Mouse (Mus musculus) left cerebral cortex, postnatal 25 days (tissue): ENCODE data around the gene Clca3a1. TPM values are rescaled to one million over a fixed set of nuclear protein-coding genes. Genes with fewer than 3 reads are reported as not detected.

Source experiments
- DNase-seq, 2 experiments: peaks; one replicate each; pipeline ENCODE4 v3.0.0; 2022; ENCODE audit warnings: low spot score in 2 of 2, mixed read lengths in 1 of 2
- intact Hi-C: fragments of 180-260 bp; cut with DNase I; formaldehyde crosslinking; loops from one replicate; pipeline ENCODE4 v1.15.1; 2025
- total RNA-seq, 2 experiments: library from RNA; stranded (reverse); gene quantifications; 2 replicates each; pipeline ENCODE4 v1.2.3; 2021

The Clca3a1 gene
- total RNA-seq, 2 experiments from 2014 or later: 0.18 to 0.28 TPM

DNA sequence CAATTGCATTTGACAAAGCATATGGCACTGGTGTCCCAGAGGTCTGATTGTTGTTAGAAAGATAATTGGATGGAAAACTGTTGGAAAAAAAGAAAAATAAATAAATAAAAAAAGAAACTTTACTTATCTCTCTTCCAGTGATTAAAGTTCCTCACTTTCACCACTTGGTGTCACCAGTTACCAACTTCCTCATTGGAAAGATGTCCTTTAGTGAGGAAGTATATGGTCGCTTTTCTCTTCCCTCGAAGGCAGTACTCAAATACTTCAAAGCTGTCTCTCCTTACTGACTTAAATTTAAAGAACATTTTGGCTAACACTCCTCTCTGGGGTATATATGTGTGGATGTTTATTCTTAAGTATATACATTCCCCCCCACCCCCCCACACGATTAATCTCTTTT lies 68.7 kb downstream of the Clca3a1 start:
- intact Hi-C loops: loop anchor here (2.0 to 5.0 kb wide), 3 partner anchors 29 to 440 kb away; partner anchors contain the start of gene Sh3glb1
- no peak for DNase-seq

DNA sequence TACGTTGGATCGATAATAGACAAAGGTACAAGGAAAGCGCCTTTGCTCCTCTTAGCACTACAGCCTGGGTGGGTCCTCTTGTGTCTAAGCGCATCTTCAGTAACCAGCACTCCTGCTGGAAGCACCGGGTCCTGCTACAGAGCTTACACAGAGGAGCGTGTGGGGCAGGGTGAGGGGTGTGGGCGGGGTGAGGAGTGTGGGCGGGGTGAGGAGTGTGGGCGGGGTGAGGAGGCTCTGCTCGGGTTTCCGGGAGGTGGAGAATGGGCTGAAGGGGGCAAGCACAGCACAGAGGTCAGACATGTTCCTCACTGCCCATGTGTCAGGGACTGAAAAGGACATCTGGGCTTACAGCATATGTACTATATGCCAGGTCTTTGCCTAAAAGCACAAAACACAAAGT lies 71.5 kb downstream of the Clca3a1 start:
- intact Hi-C loops: no loop called here

DNA sequence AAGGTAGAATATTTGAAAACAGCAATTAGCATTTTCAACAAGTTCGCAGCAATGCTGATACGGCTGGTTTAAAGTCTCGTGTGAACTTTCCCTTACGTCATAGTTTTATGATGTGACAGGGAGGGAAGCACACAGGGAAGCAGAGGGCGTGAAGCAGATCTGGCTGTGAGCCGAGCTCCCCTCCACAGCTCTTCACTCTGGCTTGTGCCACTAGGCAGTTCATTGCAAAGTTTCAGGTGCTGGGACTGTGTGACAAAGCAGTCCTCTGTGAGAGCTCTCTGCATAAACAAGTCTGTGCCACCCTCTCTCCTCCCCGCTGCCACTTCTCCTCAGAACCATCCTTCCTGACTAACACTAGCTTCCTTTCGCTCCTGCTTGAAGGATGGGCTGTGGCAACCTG lies 72.5 kb downstream of the Clca3a1 start:
- intact Hi-C loops: no loop called here
- no peak for DNase-seq

More for the DNA sequence above, 71.5 kb downstream of the Clca3a1 start:
- DNase-seq: no peak

DNA sequence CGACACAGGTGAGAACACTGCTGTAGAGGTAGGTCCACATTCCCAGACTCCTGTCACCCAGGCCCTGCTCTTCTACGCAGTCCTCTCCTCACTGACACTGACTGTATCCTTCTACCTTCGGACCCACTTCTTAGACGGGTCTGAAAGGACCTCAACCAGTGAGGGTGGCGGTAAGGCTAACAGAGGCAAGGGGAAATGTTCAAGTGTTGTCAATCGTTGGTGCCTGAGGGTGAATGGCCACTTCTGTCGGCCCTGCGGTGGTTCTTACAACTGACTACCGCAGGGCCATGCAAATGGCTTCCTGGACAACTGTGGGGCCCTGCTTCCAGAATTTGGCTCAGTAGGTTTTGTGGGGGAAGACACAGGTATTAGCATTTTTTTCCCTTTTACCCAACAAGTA lies 73.2 kb downstream of the Clca3a1 start:
- intact Hi-C loops: no loop called here

DNA sequence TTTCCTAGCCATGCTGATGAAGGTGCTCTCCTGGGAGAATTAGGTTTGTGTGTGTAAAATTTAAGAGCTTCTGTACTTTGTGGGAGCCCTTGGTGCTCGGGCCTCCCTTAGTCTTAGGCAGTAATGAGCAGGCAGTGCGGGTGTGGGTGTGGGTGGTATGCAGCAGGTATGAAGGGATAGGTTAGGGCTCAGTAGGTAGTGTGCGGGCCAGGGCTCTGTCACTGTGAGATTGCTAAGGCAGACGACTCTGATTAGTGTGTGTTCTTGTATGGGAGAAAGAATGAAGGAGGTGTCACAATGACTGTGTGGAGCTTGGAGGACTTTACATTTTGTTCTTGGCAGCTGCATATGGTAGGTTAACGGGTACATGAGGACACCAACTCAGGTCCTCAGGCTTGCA lies 74.6 kb downstream of the Clca3a1 start:
- no peak for DNase-seq
- intact Hi-C loops: no loop called here

More for the DNA sequence above, 73.2 kb downstream of the Clca3a1 start:
- DNase-seq: no peak

DNA sequence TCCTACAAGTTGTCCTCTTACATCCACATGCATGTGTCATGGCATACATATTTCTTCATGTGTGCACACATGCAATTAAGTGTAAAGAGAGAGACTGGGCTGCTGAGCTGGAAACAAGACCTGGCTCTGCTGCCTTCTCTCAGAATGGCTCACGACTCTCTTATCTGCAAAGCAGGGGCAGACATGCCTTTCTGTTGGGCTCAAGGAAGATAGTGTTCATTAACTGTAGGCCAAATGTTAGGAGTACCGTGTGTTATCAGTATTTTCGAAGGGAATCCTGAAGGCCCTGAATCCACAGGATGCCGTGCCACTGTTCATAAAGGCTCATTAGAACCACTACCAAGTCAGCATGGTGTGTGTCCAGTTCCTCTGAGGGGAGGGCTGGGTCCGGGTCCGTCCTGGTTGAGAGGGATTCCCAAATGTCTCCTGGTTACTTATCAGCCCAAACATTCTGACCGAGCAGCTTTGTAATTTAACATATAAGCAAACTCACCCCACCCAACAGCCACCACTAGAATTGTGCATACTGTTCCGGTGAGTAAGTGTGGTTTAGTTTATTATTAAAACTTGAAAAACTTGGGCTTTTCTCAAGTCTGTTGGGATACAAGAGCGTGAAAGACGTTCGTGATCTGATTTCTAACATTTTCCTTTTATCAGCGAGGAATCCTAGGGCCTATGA lies 77.5 kb downstream of the Clca3a1 start:
- intact Hi-C loops: no loop called here
- no peak for DNase-seq

DNA sequence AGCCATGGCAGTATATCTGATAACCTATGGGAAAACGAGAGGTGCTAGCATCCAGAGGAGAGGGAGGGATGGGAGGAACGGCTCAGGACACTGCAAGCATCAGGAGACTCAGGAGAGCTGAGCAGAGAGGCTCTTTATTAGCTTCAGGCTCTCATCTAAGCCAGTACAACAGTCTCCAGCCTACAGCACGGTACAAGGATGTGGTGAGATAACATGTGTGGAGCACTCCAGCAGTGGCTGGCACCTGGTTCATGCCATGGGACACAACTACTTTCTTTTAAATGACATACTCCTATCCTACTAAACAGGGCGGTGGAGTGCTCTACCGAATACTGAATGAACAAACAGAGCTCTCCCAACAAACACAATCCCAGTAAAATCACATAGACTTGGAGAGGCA lies 79.2 kb downstream of the Clca3a1 start:
- intact Hi-C loops: no loop called here
- DNase-seq: no peak

DNA sequence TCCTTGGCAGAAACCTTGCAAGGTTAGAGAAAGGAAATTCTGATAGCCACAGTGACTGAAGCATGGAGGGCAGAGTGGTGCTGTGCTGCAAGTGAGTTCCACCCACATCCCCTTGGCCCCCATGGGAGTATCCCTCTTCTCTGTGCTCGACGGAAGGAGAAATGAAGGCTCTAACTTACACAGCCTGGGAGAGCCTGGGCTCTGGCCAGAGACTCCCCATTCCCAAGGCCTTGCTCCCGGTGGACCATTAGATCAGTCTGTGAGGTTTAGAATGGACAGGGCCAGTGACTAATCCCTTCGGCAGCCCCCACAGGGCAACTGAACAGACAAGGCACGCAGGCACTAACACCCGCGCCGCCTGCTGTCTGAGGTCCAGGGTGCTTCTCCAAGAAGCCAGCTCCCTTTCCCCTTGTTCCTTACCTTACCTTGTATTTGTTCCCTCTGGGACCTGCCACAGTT lies 81.0 kb downstream of the Clca3a1 start:
- DNase-seq: no peak
- intact Hi-C loops: no loop called here

Other genes with a start within 250 kb of the Clca3a1 start
- gene Hs2st1, start 190.8 kb downstream of the Clca3a1 start, total RNA-seq: 10 to 100 TPM; 49.4 to 52.5 TPM
- 100 to 1,000 TPM; 221 to 233 TPM for gene Selenof, start 190.7 kb downstream of the Clca3a1 start, total RNA-seq
- 10 to 100 TPM; 65.1 to 68.2 TPM for gene Sh3glb1, start 40.6 kb downstream of the Clca3a1 start, total RNA-seq
- gene Clca3a2, start 58.5 kb upstream of the Clca3a1 start, total RNA-seq: under 1 TPM; 0.30 to 0.62 TPM
- gene Clca3b, start 88.4 kb upstream of the Clca3a1 start, total RNA-seq: not detected
- not detected for gene Clca4b, start 171.6 kb upstream of the Clca3a1 start, total RNA-seq
- not detected for gene Clca4a, start 214.1 kb upstream of the Clca3a1 start, total RNA-seq